Mouse (Mus musculus) C2C12 (cell line): ENCODE measurements at regions not wholly inside any gene's neighbourhood (a gene's known extent, or its start where the extent isn't known, plus 50 kb on each side); places are given as distances from the start of the nearest gene placed in this dataset.

ENCODE experiments used
- CTCF ChIP-seq: IDR thresholded peaks from one replicate; pipeline ENCODE4 v1.5.1; 2011; ENCODE audit not compliant: control insufficient read depth, insufficient read depth, insufficient read length
- MYOG ChIP-seq: IDR thresholded peaks from one replicate; pipeline ENCODE4 v1.6.1; 2011; ENCODE audit not compliant: control insufficient read depth, insufficient read length; ENCODE audit errors: extremely low read depth

DNA sequence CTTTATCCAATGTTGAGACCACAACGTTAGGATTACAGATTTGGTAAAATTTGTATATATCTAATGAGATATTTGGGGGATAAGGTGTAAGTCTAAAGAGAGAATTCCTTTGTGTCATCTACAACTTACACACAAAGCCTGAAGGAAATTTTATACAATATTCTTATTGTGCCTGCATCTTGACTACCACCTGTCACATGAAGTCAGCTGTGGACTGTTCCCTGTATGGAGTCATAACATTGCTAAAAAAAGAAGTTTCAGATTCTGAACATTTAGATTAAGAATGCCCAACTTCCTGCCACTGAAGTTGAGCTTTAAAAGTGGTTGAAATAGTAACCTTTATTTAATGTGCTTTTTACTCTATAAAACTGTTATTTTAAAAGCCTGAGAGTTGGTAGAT, 60.1 kb upstream of the Fyn start:
- no peak for TF ChIP-seq CTCF
- no peak for TF ChIP-seq MYOG
